7 mouse cellular contexts compared by ENCODE assay signal in genomic region chr14:118635493-118636183, GRCm38 (mm10).
A peak's percentile ranks its signal among the peaks of the same experiment; 100 is the strongest.
DNase-seq lines count a peak whose midpoint lies in the region; ATAC-seq lines count a peak whose summit lies in the region.

No protein-coding gene starts in this region.

- no peak overlapping the region for H3K4me2 ChIP-seq in hindbrain, embryonic 12.5 days (replicated peaks)

- 66% methylated on average over 15 of the region's 15 CpGs for WGBS in hindbrain, embryonic 12.5 days

- no peaks in the 10 kb centered on the region for H3K9me3 ChIP-seq in hindbrain, embryonic 12.5 days (replicated peaks)

- H3K27me3 ChIP-seq in hindbrain, embryonic 12.5 days = no peaks in the 10 kb centered on the region

- peak; percentile 93 for DNase-seq in Muller cell, postnatal 12 days (ENCODE audit: inconsistent ontology term)
- DNase-seq in adrenal gland, postnatal 25 days = peak; percentile 72
- DNase-seq in frontal cortex, postnatal 36 days (ENCODE audit: low spot score in 2 of 2) = peak; percentile 33 to 34
- peak; percentile 56 to 76 for DNase-seq in layer of hippocampus, postnatal 14 days (ENCODE audit: low spot score in 2 of 2)
- DNase-seq in urinary bladder, postnatal 14 days (ENCODE audit: low spot score) = peak; percentile 62

- peak; percentile 78; the same call in 1 of the 2 replicates for ATAC-seq in hindbrain, embryonic 12.5 days (ENCODE audit: low FRiP score)
- peak; percentile 93 for ATAC-seq in megakaryocyte-erythroid progenitor cell, adult 5-6 weeks (replicated peaks; ENCODE audit: low FRiP score, low TSS enrichment, poor library complexity, severe bottlenecking)

- peaks cover 6% of the 10 kb centered on the region for H3K4me1 ChIP-seq in hindbrain, embryonic 12.5 days

- H3K9ac ChIP-seq in hindbrain, embryonic 12.5 days = no peak overlapping the region

- H3K27ac ChIP-seq in hindbrain, embryonic 12.5 days = no peak overlapping the region

- no peak overlapping the region for H3K4me3 ChIP-seq in hindbrain, embryonic 12.5 days

- H3K36me3 ChIP-seq in hindbrain, embryonic 12.5 days = no peaks in the 10 kb centered on the region

Comparison
In these comparisons a context has a peak if more than half of its experiments do, and no peak if none do; other contexts are left out.
1. DNase-seq: peak in every context shown above with its lines; median percentile 93 in Muller cell, postnatal 12 days; 72 in adrenal gland, postnatal 25 days; 66 in layer of hippocampus, postnatal 14 days; 62 in urinary bladder, postnatal 14 days; 34 in frontal cortex, postnatal 36 days.